Mouse (Mus musculus) olfactory bulb, adult 2 months (tissue): Measurements from ENCODE around the gene Kif1a.

Experiments used
- CTCF ChIP-seq: fragments of 200-500 bp; IDR thresholded peaks from 2 replicates; pipeline ENCODE4 v1.5.1; 2012; ENCODE audit warnings: low read depth, mild to moderate bottlenecking, low read length, moderate library complexity; ENCODE audit not compliant: insufficient read depth
- POLR2A ChIP-seq: fragments of 200-500 bp; IDR thresholded peaks from 2 replicates; pipeline ENCODE4 v1.6.1; 2012; ENCODE audit warnings: mild to moderate bottlenecking, low read depth, low read length, moderate library complexity; ENCODE audit not compliant: insufficient read depth

- TF ChIP-seq CTCF (no peak), POLR2A (no peak)
Measured at GRCm38 (mm10) chr1:93051124-93051833, 50.5 kb downstream of the Kif1a start.
